Mouse (Mus musculus) kidney, adult 2 months (tissue): ENCODE data around the gene Snap29.

Source experiments
- CTCF ChIP-seq: fragments of 200-500 bp; conservative IDR thresholded peaks from 2 replicates; pipeline ENCODE4 v1.5.1; 2011; ENCODE audit warnings: low read depth, mild to moderate bottlenecking, control low read depth, low read length, moderate library complexity, mixed read lengths; ENCODE audit not compliant: insufficient read depth, insufficient read length
- POLR2A ChIP-seq: fragments of 200-500 bp; IDR thresholded peaks from one replicate; pipeline ENCODE4 v1.6.1; 2011; ENCODE audit warnings: low read depth, low read length, control low read depth

DNA sequence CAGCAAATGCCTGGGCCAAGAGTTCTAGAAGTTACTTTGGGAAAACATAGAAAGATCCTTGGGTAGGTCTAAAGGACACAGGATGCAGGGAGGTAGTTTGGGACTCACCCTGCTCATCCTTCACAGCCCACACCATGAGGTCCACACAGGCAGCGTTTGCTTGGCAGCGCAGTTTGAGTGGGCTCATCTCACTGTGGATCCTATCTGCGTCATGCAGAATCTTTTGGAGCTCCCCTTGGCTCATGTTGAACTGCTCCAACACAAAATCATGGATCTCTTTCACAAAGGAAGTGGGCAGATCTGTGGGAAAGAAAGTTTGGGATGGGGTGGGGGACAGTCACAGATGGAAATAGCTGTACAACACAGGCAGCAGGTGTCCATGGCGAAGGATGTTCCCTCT lies 47.0 kb upstream of the Snap29 start:
- TF ChIP-seq POLR2A (no peak), CTCF (no peak)
